Mouse (Mus musculus) bone marrow macrophage, adult 2 months (primary cell): ENCODE data around the gene Epc2. TPM values are rescaled to one million over a fixed set of nuclear protein-coding genes. Genes with fewer than 3 reads are reported as not detected.

Source experiments
- H3K27ac ChIP-seq: 2 replicates; pipeline ENCODE4 v1.5.1; 2012; ENCODE audit warnings: low read depth, low read length; ENCODE audit not compliant: insufficient read depth
- H3K4me1 ChIP-seq: 2 replicates; pipeline ENCODE4 v1.6.1; 2012; ENCODE audit warnings: low read length; ENCODE audit not compliant: control insufficient read depth, insufficient read depth
- H3K4me3 ChIP-seq: 2 replicates; pipeline ENCODE4 v1.5.1; 2012; ENCODE audit warnings: mild to moderate bottlenecking, low read length, moderate library complexity; ENCODE audit not compliant: insufficient read depth
- CTCF ChIP-seq: IDR thresholded peaks from 2 replicates; pipeline ENCODE4 v1.5.1; 2012; ENCODE audit warnings: low read depth, mild to moderate bottlenecking, low read length, moderate library complexity
- POLR2A ChIP-seq: IDR thresholded peaks from 2 replicates; pipeline ENCODE4 v1.6.1; 2012; ENCODE audit warnings: mild to moderate bottlenecking, low read depth, low read length, borderline replicate concordance
- polyA plus RNA-seq: library from polyadenylated mRNA; stranded (reverse); fragments of >200 nt; gene quantifications from 2 replicates; pipeline ENCODE4 v1.2.4, GENCODE M21; 2012; ENCODE audit not compliant: missing spikeins, insufficient read depth, insufficient read length

Epc2 gene
- polyA plus RNA-seq, 1 experiment, result 25.0 TPM

DNA sequence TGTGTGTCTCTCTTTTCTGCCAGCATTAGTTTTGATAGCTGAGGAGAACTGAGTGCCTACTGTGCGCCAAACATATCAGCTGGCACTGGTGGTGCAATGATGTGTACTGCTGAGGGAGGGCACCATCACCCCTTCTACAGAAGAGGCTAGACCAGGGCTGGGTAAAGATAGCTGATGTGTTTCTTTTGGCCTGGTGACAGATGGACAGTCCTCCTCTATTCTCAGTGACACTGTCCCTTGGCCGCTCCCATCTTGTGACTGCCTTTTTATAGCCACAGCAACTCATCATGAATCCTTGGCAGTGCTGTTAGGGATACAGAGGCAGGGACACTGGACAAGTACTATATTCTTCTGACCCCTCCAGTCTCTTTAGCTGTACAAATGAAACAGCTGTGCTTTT is 132.0 kb downstream of the Epc2 start:
- TF ChIP-seq POLR2A (no peak), CTCF (no peak)
- Histone ChIP-seq H3K4me3 (no peak overlapping the region), H3K4me1 (no peaks in the 10 kb centered on the region), H3K27ac (no peak overlapping the region)

DNA sequence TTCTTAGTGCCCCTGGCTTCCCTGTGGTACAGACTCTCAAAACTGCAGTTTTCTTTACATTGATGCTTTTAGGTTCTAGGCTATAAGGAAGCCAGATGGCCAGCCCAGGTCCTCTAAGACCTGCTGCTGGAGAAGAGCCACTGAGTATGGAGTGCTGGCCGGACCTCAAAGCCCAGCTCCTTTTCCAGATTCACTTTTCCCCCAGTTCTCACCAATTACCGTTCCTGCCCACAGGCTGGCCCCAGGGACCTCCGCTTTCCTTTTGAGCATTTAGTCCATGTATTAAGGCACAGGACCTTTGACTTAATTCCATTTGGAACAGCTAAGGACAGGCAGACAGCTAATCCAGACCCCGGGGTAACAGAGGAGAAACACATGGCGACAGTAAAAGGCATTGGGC is 139.2 kb downstream of the Epc2 start:
- TF ChIP-seq CTCF, result no peak
- no peak for TF ChIP-seq POLR2A
- Histone ChIP-seq H3K27ac (no peak overlapping the region), H3K4me3 (no peak overlapping the region), H3K4me1 (no peaks in the 10 kb centered on the region)

DNA sequence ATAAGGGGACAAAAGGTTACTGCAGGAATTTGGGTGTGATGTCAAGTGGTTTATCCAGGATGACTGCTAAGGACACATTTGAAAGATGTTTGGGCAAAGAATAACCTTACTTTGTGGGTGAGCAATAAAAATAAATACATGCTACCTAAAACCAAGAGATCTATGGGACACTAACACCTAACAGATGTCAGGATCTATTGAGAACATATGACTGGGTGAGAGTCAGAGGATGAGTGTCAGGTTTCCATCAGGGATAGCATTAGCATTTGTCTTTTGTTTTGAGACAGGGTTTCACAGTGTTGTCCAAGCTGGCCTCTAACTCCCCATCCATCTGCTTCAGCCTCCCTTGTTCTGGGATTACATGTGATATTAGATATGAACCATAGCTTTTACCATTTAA is 141.6 kb downstream of the Epc2 start:
- Histone ChIP-seq H3K27ac (no peak overlapping the region), H3K4me3 (no peak overlapping the region), H3K4me1 (no peaks in the 10 kb centered on the region)
- TF ChIP-seq CTCF (no peak), POLR2A (no peak)

DNA sequence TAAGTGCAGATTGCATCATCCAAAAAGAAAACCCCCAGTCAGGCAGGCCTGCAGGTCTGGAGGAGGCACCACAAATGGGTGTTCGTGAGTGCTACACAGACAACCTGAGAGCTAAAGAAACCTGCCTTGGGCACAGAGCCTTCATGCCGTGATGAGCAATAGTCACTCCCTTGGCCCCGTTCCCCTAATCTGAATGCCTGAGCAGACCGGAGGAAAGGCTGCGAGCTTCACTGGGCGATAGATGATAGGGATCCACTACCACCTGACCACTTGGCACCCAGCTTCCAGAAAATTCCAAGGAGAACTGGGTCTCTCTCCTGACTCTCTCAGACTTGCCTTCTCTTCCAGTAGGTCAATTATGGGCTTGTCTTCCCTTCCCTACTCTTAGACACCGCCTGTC is 143.6 kb downstream of the Epc2 start:
- no peak overlapping the region for H3K4me3 ChIP-seq
- no peaks in the 10 kb centered on the region for H3K4me1 ChIP-seq
- H3K27ac ChIP-seq, result no peak overlapping the region
- TF ChIP-seq CTCF (no peak), POLR2A (no peak)

DNA sequence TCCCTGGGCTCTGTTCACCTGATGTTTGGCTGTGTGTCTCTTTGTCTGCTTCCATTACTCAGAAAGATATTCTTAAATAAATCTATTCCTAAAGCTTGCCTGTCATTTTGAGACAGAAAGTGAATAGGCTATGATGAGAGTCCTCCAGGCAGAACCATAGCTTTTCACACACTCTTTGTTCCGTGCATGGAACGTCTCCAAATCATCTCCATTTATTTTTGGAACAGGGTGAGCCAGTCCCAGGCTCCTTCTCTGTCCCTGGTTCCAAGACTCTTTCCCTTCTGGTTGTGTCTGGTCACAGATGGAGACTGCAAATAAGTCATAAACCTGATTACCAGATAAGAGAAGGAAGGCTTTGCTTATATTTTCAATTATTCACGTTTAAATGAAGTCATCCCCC is 145.0 kb downstream of the Epc2 start:
- TF ChIP-seq CTCF, result no peak
- no peak for TF ChIP-seq POLR2A
- no peak overlapping the region for H3K4me3 ChIP-seq
- no peak overlapping the region for H3K27ac ChIP-seq
- no peaks in the 10 kb centered on the region for H3K4me1 ChIP-seq

DNA sequence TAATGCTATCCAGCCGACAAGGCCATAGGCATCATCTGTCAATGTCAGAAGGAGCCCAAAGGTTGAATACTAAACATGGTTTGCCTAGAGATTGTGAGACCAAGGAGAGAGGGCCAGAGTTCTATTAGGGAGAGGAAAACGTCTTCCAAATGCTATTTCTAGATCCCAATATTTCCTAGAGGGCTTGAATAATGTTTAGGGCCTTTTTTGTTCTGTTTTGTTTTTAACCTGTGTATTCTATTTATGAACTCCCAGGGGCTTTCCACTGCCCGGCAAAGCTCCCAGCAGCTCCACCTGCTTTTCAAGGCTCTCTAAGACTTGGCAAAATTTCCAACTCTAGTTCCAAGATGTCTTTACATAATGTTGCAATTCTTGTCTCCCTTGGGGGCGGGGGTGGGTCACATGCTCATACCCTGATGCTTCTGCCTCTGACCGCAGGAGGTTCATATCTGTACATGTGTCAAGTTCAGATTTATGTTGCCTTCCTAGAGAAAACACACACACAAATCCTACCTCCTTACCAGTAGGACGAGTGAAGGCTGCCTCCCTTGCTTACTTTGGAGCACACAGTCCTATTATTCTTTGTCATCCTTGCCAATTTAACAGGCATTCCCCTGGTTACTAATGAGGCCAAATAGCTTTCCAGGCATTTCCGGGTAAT is 148.9 kb downstream of the Epc2 start:
- H3K27ac ChIP-seq, result no peak overlapping the region
- no peak for TF ChIP-seq CTCF
- no peak for TF ChIP-seq POLR2A
- H3K4me3 ChIP-seq, result no peak overlapping the region
- H3K4me1 ChIP-seq, result no peaks in the 10 kb centered on the region

Other genes starting within 250 kb of the Epc2 start
- 4.1 and 7.3 TPM in 2 replicates for gene Kif5c, start 167.8 kb downstream of the Epc2 start, polyA plus RNA-seq